8 mouse cellular contexts compared by ENCODE assay signal in genomic region chr4:133094936-133095733, GRCm38 (mm10). TPM values are rescaled to one million over a fixed set of nuclear protein-coding genes. Genes with fewer than 3 reads are reported as not detected.
DNase-seq lines count a peak whose midpoint lies in the region; ATAC-seq lines count a peak whose summit lies in the region.

No protein-coding gene starts in this region.

- DNase-seq in NIH3T3 (ENCODE audit: low read depth) = peak; percentile 50
- peak; percentile 89 for DNase-seq in brain, adult 2 months (ENCODE audit: low read depth, low spot score)
- DNase-seq in heart, postnatal 14 days = peak; percentile 71 to 81
- peak; percentile 91 to 98 for DNase-seq in kidney, postnatal 25 days
- peak; percentile 77 for DNase-seq in lung, postnatal 25 days (ENCODE audit: low spot score)
- peak; percentile 66 for DNase-seq in retina, embryonic 14.5 days (ENCODE audit: low spot score)
- DNase-seq in right cerebral cortex, adult 18-20 months = no peak

- intact Hi-C loops in heart, postnatal 14 days (cut with DNase I) = loop anchor here (5.0 kb wide), 1 partner anchor 38 kb away; no protein-coding TSS in a partner anchor

- peak; percentile 78 for ATAC-seq in erythroid progenitor cell, adult 5-6 weeks (replicated peaks; ENCODE audit: low FRiP score, poor library complexity, severe bottlenecking)

RNA-seq across cellular contexts. Expression of gene Wasf2, which starts 35.2 kb away (rescaled TPM):
- 79.6 and 83.6 TPM in 2 replicates for total RNA-seq in erythroid progenitor cell, adult 5-6 weeks (2015; ENCODE audit: low replicate concordance)
- 59.7 and 73.7 TPM in 2 replicates for total RNA-seq in erythroid progenitor cell, adult 5-6 weeks (2017; ENCODE audit: low replicate concordance)
- total RNA-seq in heart, postnatal 14 days (2021) = 100 to 1,000 TPM; 133 to 135 TPM
